Mouse (Mus musculus): ENCODE data around the gene Mast3. TPM values are rescaled to one million over a fixed set of nuclear protein-coding genes. Genes with fewer than 3 reads are reported as not detected.

Gene Mast3
- 31.7 TPM for polyA plus RNA-seq (2012; fragmentation: generic; extraction: Trizol)

- Histone ChIP-seq H3K4me3 (peak within 1 kb of the TSS; percentile 48), H3K27me3 (ENCODE audit: control insufficient read depth, insufficient read depth, insufficient read length) (no peaks in the 10 kb centered on the region), H3K36me3 (ENCODE audit: control insufficient read depth, insufficient read depth) (no peaks in the 10 kb centered on the region), H3K4me2 (ENCODE audit: low read depth) (peak within 1 kb of the TSS; percentile 97), H3ac (ENCODE audit: control insufficient read depth, insufficient read length) (peak within 1 kb of the TSS; percentile 23), H3K79me2 (ENCODE audit: control insufficient read depth, insufficient read depth) (no peaks in the 10 kb centered on the region)
- TF ChIP-seq TCF3 (IDR thresholded peaks at IDR 0.05; ENCODE audit: insufficient read length, low read depth) (no peak), SRF (IDR thresholded peaks at IDR 0.05; ENCODE audit: control insufficient read depth, insufficient read length, low read depth) (peak; percentile 20), MYOD1 (IDR thresholded peaks at IDR 0.05; ENCODE audit: control insufficient read depth in 1 of 3, insufficient read length in 2 of 3, low read depth in 2 of 3) (no peak), POLR2AphosphoS2 (IDR thresholded peaks at IDR 0.05; ENCODE audit: insufficient read length, low read depth) (peak; percentile 71), POLR2A (IDR thresholded peaks at IDR 0.05; ENCODE audit: insufficient read length, low read depth) (peak; percentile 64), USF1 (IDR thresholded peaks at IDR 0.05; ENCODE audit: low read depth) (peak; percentile 76)
Measured at GRCm38 (mm10) chr8:70804481-70805206, at the start of gene Mast3. TSS of gene Mast3 (minus strand) at chr8:70805054.

GRCm38 (mm10) chr8:70853863-70854262 lies 49.0 kb upstream of the Mast3 start:
- Histone ChIP-seq H3K4me3 (no peak overlapping the region), H3ac (ENCODE audit: control insufficient read depth, insufficient read length) (no peak overlapping the region), H3K4me2 (ENCODE audit: low read depth) (no peak overlapping the region), H3K36me3 (ENCODE audit: control insufficient read depth, insufficient read depth) (no peaks in the 10 kb centered on the region), H3K27me3 (ENCODE audit: control insufficient read depth, insufficient read depth, insufficient read length) (no peaks in the 10 kb centered on the region), H3K79me2 (ENCODE audit: control insufficient read depth, insufficient read depth) (no peaks in the 10 kb centered on the region)
- no peak for TF ChIP-seq REST (IDR thresholded peaks at IDR 0.05; ENCODE audit: insufficient read depth, insufficient read length)
- TF ChIP-seq E2F4 (IDR thresholded peaks at IDR 0.05; ENCODE audit: insufficient read depth) = no peak
- TF ChIP-seq SRF (IDR thresholded peaks at IDR 0.05; ENCODE audit: control insufficient read depth, insufficient read length, low read depth) = no peak
- no peak for TF ChIP-seq TCF12 (IDR thresholded peaks at IDR 0.05; ENCODE audit: insufficient read depth, poor library complexity, severe bottlenecking)
- TF ChIP-seq POLR2A (IDR thresholded peaks at IDR 0.05; ENCODE audit: insufficient read length, low read depth) = no peak
- no peak for TF ChIP-seq USF1 (IDR thresholded peaks at IDR 0.05; ENCODE audit: low read depth)
- no peak for TF ChIP-seq MYOD1 (IDR thresholded peaks at IDR 0.05; ENCODE audit: control insufficient read depth in 1 of 3, insufficient read length in 2 of 3, low read depth in 2 of 3)
- TF ChIP-seq MYOG (IDR thresholded peaks at IDR 0.05; ENCODE audit: control insufficient read depth in 1 of 3, insufficient read depth in 1 of 3, insufficient read length in 2 of 3, low read depth in 2 of 3) = no peak
- no peak for TF ChIP-seq MAX (IDR thresholded peaks at IDR 0.05; ENCODE audit: low read depth)
- no peak for TF ChIP-seq CEBPB (IDR thresholded peaks at IDR 0.05; ENCODE audit: insufficient read depth, poor library complexity, severe bottlenecking)
- no peak for TF ChIP-seq TCF3 (IDR thresholded peaks at IDR 0.05; ENCODE audit: insufficient read length, low read depth)
- TF ChIP-seq POLR2AphosphoS2 (IDR thresholded peaks at IDR 0.05; ENCODE audit: insufficient read length, low read depth) = no peak

DNA sequence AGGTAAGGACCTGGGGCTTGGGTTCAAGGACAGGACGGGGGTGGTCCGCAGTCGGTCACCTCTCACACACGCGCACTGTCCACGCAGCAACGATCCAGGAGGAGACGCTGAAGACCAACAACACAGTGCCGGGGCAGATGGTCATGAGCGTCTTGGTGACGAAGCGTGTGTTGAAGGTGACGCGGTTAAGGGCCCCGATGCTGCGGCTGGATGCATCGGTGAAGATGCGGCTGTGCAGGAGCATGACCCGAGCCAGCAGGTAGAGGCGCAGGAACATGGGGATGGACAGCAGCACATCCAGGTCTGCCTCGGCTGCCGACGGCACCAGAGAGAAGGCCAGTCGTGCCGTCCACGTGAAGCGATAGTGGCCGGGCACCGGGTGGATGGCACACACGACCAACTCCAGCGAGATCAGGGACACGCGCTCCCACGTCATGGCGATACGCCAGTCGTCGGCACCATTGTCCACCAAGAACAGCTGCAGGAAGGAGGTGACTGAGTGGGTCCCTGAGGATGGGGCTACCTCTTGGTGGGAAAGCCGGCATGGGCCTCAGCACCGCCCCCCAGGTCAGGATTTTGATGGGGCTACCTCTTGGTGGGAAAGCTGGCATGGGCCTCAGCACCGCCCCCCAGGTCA lies 47.9 kb upstream of the Mast3 start:
- no peak for TF ChIP-seq MAX (IDR thresholded peaks at IDR 0.05; ENCODE audit: low read depth)
- TF ChIP-seq POLR2AphosphoS2 (IDR thresholded peaks at IDR 0.05; ENCODE audit: insufficient read length, low read depth) = no peak
- TF ChIP-seq MYOD1 (IDR thresholded peaks at IDR 0.05; ENCODE audit: control insufficient read depth in 1 of 3, insufficient read length in 2 of 3, low read depth in 2 of 3) = peak in 1 of 3 experiments; percentile 10
- no peak overlapping the region for H3K4me2 ChIP-seq (ENCODE audit: low read depth)
- no peak overlapping the region for H3K4me3 ChIP-seq
- H3K27me3 ChIP-seq (ENCODE audit: control insufficient read depth, insufficient read depth, insufficient read length) = no peaks in the 10 kb centered on the region
- no peaks in the 10 kb centered on the region for H3K36me3 ChIP-seq (ENCODE audit: control insufficient read depth, insufficient read depth)
- no peaks in the 10 kb centered on the region for H3K79me2 ChIP-seq (ENCODE audit: control insufficient read depth, insufficient read depth)
- H3ac ChIP-seq (ENCODE audit: control insufficient read depth, insufficient read length) = no peak overlapping the region

DNA sequence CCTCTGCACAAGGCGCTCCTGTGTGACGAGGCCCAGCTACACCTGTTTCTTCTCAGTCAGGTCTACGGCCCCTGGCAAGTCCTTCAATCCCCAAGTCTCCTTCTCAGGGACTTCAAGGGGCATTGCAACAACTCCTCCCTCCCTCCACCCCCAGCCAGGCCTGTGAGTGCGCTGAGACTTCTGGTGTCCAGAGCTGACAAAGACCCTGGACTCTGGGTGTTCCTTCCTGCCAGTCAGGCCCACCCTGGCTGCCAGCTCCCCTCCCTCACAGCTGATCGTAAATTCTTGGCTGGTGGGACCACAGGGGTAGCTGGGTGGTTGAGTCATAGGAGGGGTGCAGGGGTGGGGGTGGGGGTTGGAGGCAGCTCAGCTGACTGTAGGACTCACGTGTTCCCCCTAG lies 47.0 kb upstream of the Mast3 start:
- H3K27me3 ChIP-seq (ENCODE audit: control insufficient read depth, insufficient read depth, insufficient read length) = no peaks in the 10 kb centered on the region
- H3K36me3 ChIP-seq (ENCODE audit: control insufficient read depth, insufficient read depth) = no peaks in the 10 kb centered on the region
- H3ac ChIP-seq (ENCODE audit: control insufficient read depth, insufficient read length) = no peak overlapping the region
- H3K4me2 ChIP-seq (ENCODE audit: low read depth) = no peak overlapping the region
- TF ChIP-seq SRF (IDR thresholded peaks at IDR 0.05; ENCODE audit: control insufficient read depth, insufficient read length, low read depth) = no peak
- TF ChIP-seq POLR2A (IDR thresholded peaks at IDR 0.05; ENCODE audit: insufficient read length, low read depth) = no peak
- TF ChIP-seq MYOD1 (IDR thresholded peaks at IDR 0.05; ENCODE audit: control insufficient read depth in 1 of 3, insufficient read length in 2 of 3, low read depth in 2 of 3) = no peak
- TF ChIP-seq CEBPB (IDR thresholded peaks at IDR 0.05; ENCODE audit: insufficient read depth, poor library complexity, severe bottlenecking) = no peak
- TF ChIP-seq MYOG (IDR thresholded peaks at IDR 0.05; ENCODE audit: control insufficient read depth in 1 of 3, insufficient read depth in 1 of 3, insufficient read length in 2 of 3, low read depth in 2 of 3) = no peak
- TF ChIP-seq POLR2AphosphoS2 (IDR thresholded peaks at IDR 0.05; ENCODE audit: insufficient read length, low read depth) = no peak
- TF ChIP-seq TCF12 (IDR thresholded peaks at IDR 0.05; ENCODE audit: insufficient read depth, poor library complexity, severe bottlenecking) = no peak
- TF ChIP-seq E2F4 (IDR thresholded peaks at IDR 0.05; ENCODE audit: insufficient read depth) = no peak
- no peak for TF ChIP-seq REST (IDR thresholded peaks at IDR 0.05; ENCODE audit: insufficient read depth, insufficient read length)
- TF ChIP-seq USF1 (IDR thresholded peaks at IDR 0.05; ENCODE audit: low read depth) = no peak
- TF ChIP-seq TCF3 (IDR thresholded peaks at IDR 0.05; ENCODE audit: insufficient read length, low read depth) = no peak
- H3K79me2 ChIP-seq (ENCODE audit: control insufficient read depth, insufficient read depth) = no peaks in the 10 kb centered on the region
- H3K4me3 ChIP-seq = no peak overlapping the region

DNA sequence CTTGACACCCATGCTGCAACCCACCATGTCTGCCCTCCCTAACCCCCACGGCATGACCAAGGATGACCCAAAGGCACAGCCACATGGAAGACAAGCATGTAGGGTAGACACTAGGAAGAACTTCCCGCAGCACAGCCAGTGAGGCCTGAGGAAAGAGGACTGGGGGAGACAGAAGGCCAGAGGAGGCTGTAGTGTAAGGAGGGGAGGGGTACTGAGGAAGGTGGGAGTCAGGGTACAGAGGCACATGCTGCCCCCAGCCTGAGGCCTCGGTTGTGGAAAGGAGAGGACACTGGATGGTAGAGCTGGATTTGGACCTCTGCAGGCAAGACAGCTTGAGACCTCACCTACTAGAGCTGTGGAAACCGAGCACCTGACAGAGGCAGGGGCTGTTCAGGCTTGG lies 46.1 kb upstream of the Mast3 start:
- Histone ChIP-seq H3K36me3 (ENCODE audit: control insufficient read depth, insufficient read depth) (no peaks in the 10 kb centered on the region), H3K4me3 (no peak overlapping the region), H3K27me3 (ENCODE audit: control insufficient read depth, insufficient read depth, insufficient read length) (no peaks in the 10 kb centered on the region), H3ac (ENCODE audit: control insufficient read depth, insufficient read length) (no peak overlapping the region), H3K4me2 (ENCODE audit: low read depth) (no peak overlapping the region), H3K79me2 (ENCODE audit: control insufficient read depth, insufficient read depth) (no peaks in the 10 kb centered on the region)
- TF ChIP-seq USF1 (IDR thresholded peaks at IDR 0.05; ENCODE audit: low read depth) = no peak
- TF ChIP-seq CEBPB (IDR thresholded peaks at IDR 0.05; ENCODE audit: insufficient read depth, poor library complexity, severe bottlenecking) = no peak
- TF ChIP-seq POLR2A (IDR thresholded peaks at IDR 0.05; ENCODE audit: insufficient read length, low read depth) = no peak
- no peak for TF ChIP-seq REST (IDR thresholded peaks at IDR 0.05; ENCODE audit: insufficient read depth, insufficient read length)
- no peak for TF ChIP-seq TCF3 (IDR thresholded peaks at IDR 0.05; ENCODE audit: insufficient read length, low read depth)
- TF ChIP-seq SRF (IDR thresholded peaks at IDR 0.05; ENCODE audit: control insufficient read depth, insufficient read length, low read depth) = no peak
- no peak for TF ChIP-seq POLR2AphosphoS2 (IDR thresholded peaks at IDR 0.05; ENCODE audit: insufficient read length, low read depth)
- TF ChIP-seq TCF12 (IDR thresholded peaks at IDR 0.05; ENCODE audit: insufficient read depth, poor library complexity, severe bottlenecking) = no peak
- TF ChIP-seq E2F4 (IDR thresholded peaks at IDR 0.05; ENCODE audit: insufficient read depth) = no peak
- no peak for TF ChIP-seq MAX (IDR thresholded peaks at IDR 0.05; ENCODE audit: low read depth)
- no peak for TF ChIP-seq MYOD1 (IDR thresholded peaks at IDR 0.05; ENCODE audit: control insufficient read depth in 1 of 3, insufficient read length in 2 of 3, low read depth in 2 of 3)
- no peak for TF ChIP-seq MYOG (IDR thresholded peaks at IDR 0.05; ENCODE audit: control insufficient read depth in 1 of 3, insufficient read depth in 1 of 3, insufficient read length in 2 of 3, low read depth in 2 of 3)

Data from myocyte (in vitro differentiated cells).